Mouse (Mus musculus): ENCODE data around the gene Gm7073.

Gene Gm7073

DNA sequence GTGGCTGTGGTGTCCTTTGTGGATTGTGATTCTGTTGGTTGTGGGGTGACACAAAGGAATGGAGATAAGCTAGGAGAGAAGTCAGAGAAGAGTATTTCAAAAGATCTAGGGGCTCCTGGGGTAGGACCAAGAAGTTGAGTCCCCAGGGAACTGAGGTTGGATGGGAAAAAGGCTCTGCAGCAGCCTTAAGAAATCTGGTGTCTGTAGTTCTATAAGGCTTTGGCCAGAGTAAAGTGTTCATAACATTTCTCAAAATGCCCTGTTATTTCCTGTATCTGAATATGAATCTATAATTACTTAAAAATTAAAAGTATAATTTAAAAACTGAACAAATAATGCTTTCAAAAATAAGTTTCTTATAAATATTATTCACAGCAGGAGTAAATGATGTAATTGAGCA lies at the start of gene Gm7073:
TSS of gene Gm7073 (minus strand) at position 101 of the 400 bp plus-strand sequence.
- DNase-seq (ENCODE audit: low spot score in 2 of 2) = no peak

DNA sequence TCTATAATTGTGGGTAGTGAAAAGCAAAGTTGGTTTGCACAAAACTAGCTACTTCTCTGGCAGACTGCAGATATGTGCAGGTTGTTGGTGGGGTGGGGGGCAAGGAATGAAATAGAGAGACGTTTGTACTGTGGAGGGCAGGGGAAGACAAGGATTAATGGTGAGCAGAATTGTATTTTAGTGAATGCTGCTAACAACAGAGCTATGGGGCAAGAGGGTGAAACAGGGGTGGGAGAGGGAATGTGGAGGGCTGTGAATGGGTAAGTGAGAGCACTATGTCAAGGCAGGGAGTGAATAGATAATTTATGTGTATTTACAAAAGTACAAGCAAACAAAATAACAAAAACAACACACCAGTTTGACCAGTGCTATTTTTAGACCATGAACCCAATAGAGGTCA lies 31.5 kb upstream of the Gm7073 start:
- DNase-seq (ENCODE audit: low spot score in 2 of 2) = no peak

DNA sequence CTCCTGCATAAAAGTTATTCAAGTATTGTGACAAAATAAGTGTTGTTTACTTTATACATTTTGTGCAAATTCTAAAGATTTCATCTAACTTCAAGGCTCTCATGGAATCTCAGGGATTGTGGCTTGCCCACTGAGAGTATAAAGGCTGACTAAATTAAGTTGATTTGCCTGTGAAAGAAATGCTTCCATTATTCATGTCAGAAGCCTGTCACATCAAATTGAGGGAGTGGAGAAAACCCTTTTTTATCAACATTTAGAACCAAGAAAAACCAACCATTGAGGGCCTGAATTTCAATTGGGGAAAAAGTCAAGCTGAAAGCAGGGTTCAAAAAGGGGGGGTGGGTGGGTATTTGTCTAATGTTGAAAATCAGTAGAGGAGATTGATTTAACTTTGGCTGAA lies 30.0 kb upstream of the Gm7073 start:
- DNase-seq (ENCODE audit: low spot score in 2 of 2) = no peak

DNA sequence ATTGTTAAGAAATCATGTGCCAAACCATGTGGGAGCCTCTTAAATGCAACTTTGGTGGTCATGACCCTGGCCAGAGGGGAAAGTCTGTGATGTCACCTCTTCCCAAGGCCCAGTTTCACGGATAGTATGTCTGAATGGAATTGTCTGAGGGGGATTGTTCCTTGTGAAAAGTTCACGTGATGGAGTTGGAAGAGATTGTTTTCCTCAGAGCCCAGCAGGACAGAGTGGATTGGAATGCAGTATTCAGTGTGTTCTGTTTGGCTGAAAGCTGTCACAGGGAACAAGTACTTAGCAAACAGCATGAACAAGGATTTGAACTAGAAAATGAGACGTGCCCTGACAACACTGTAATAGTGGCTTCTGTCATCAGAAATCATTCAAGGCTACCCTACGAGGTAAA lies 16.2 kb upstream of the Gm7073 start:
- DNase-seq (ENCODE audit: low spot score in 2 of 2) = no peak

DNA sequence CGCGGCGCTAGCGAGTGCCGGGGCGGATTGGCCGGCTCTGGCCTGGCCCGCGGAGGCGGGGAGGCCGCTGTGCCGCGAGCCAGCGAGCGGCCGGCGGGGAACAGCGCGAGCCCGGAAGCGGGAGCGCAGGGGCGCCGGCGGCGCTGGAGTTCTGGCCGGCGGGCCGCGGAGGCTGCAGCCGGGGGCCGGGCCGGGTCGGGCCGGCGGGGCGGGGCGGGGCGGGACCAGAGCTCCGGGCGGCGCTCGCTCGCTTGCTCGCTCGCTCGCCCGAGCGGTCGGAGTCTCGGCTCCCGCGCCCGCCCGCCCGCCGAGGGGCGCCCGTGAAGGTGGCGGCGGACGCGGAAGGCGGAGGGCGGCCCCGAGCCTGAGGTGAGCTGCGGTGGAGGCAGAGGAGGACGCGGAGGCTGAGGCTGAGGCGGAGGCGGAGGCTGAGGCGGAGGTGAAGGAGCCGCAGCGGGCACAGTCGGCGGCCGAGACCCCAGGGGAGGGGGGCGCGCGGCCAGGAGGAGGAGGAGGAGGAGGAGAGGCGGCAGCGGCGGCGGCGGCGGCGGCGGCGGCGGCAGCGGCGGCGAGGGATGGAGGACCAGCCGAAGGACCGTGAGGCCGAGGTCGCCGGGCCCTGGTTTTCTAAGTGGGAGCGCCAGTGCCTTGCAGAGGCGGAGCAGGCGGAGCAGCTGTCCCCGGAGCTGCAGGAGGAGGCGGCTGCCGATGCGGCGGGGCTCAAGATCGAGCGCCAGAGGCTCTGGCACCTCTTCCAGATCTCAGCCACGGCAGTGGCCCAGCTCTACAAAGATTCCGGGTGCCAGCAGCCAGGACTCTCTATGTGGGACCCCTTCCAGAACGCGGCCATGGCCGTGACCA lies 8.6 kb upstream of the Gm7073 start:
- peak in 1 of 2 experiments; percentile 6 for DNase-seq (ENCODE audit: low spot score in 2 of 2)

DNA sequence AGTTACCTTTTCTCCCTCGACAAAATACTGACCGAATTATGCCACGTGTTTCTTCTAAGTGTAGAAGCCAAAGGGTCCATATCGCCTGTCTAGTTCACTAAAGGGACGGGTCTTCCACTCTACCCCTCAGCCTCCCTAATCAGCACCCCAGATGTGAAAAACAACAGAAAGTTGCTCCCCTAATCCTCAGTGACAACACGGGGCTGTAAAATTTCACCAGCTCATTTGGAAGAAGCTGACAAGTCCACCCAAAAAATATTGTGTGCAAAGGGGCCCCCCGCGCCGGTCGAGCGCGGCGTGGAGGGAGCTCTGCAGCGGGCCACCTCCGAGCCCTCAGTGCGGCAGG lies 8.0 kb upstream of the Gm7073 start:
- DNase-seq (ENCODE audit: low spot score in 2 of 2) = no peak

DNA sequence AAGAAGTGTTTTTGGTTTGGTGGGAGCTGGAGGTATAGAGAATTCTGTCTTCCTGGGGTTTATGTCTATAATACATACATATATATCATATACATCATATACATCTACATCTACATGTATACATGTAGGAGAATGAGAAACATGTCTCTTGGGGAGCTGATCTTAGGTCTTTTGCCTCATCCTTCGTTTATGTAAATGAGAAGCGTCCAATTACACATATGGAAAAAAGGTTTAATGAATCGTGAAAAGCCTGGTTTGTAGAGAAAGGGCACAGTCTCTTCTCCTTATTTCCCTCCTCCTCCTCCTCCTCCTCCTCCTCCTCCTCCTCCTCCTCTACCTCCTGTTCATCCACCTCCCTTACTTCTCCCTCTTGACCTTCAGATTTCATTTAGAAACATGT lies 6.9 kb upstream of the Gm7073 start:
- DNase-seq (ENCODE audit: low spot score in 2 of 2) = no peak

DNA sequence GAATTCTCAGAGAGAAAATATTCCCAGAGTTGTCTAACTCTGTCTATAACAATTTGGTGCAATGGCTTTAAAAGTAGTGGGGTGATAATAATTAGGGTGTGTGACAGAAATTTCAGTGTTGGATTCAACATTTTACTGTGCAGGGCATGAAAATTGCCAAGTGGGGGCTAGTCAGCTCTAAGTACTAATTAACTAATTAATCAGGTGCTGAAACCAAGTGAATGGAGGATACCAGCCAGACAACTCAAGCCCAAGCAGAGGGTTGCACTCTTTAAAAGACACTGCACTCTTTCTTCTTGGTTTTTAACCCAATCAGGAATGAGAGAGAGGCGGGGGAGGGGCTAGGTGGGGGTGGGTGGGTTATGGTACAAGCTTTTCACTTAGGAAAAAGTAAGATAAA lies 6.4 kb upstream of the Gm7073 start:
- no peak for DNase-seq (ENCODE audit: low spot score in 2 of 2)

DNA sequence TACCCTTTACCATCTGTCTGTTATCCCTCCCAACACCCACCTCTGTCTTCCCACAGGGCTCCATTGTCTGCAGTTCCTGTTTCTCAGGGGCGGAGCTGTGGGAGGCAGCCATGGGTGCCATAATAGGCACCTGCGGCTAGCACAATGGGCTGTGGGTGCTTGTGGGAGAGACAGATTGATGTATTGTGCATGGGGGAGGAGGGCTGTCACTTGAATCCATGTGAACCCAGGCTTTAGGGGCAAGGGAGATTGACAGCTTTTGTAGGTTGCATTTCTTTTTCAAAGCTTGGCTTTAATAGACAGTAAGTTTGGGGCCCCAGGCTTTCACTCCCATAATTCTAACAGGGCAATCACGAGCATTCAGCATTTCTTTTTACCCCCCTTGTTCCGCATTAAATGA lies 5.0 kb upstream of the Gm7073 start:
- DNase-seq (ENCODE audit: low spot score in 2 of 2) = no peak

DNA sequence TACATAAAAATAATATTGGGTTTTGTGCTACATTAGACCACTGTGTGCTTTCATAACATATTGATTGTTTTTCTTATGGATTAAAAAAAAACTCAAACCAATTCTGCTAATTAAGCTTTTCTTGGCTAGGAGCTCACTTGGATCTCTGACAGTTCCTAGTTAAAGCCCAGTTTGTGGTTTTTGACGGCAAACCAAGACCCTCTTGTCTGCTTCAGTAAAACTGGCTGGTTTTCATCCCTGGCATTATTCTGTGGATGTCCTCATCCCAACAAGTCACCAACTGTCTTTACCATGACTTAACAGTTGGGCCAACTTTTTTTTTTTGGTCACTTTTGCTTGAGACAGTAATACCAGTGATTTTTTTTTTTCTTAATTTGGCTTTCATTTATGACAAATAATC lies 3.9 kb upstream of the Gm7073 start:
- no peak for DNase-seq (ENCODE audit: low spot score in 2 of 2)

DNA sequence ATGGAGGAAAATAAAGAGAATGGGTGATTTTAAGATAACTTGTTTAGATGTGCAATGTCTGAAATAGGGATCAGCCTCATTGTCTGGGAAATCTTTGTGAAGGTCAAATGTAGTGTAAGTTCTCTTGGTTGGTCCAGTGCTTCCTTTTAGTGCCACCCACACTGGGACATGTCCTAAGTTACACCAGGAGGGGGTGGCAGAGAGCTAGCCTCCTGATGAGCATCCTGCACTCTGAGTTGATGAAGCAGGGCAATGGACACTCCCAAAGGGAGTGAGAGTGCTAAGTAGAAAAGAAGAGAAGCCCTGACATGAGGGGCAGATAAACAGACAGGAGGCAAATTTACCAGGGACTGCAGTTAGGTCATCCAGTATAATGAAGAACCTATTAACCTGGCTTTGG lies 35.1 kb downstream of the Gm7073 start:
- DNase-seq (ENCODE audit: low spot score in 2 of 2) = peak in 1 of 2 experiments; percentile 12

DNA sequence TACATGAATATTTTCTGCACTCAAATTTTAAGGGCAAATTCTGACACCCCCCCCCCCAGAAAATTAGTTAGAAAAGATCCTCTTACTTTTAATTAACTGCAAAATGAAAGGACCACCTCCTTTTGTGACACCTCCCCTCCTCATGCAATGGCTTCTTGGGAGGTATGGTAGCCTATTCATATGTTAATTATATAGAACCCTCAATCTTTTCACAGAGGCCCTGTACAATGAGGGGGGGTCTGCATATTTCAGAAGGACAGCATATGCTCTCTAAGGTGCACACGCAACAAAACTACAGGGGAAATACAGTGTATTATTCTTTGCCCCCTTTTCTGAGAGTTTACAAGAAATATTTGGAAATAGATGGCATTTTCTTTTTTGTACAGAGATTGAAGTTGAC lies 41.3 kb downstream of the Gm7073 start:
- DNase-seq (ENCODE audit: low spot score in 2 of 2) = no peak

DNA sequence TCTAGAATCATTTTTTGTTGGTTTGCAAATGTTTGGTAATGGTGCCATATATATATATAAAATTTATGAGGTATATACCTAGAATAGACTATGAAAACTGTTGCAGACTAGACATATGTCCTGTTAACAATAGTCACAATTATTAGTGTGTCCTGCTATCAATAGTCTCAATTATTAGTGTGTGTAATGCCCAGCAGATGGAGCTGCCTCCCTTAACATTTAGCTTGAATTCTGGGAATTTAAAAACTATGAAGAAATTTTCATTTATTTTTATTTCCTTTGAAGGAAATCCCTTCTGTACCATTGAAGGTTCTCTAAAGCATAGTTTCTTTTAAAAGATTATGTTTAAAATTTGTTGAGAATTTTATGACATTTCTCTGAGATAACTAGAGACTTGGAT lies 43.7 kb downstream of the Gm7073 start:
- no peak for DNase-seq (ENCODE audit: low spot score in 2 of 2)

DNA sequence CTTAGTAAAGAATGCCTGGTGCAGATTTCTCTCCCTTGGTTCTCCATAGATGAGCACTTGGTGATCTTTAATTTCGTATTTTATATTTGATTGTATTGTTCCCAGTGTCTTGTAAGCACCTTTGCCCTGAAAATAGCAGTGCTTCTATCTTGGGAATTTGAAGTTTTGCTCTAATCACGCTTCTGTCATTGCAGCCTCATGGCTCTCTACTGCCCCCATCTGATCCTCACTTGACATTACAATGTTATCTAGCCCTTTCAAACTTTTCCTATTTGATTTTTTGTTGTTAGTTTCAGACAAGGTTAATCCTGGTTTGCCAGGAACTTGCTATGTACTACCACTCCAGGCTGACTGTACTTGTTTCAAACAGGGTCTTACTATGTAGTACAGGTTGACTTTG lies 75.3 kb downstream of the Gm7073 start:
- no peak for DNase-seq (ENCODE audit: low spot score in 2 of 2)

DNA sequence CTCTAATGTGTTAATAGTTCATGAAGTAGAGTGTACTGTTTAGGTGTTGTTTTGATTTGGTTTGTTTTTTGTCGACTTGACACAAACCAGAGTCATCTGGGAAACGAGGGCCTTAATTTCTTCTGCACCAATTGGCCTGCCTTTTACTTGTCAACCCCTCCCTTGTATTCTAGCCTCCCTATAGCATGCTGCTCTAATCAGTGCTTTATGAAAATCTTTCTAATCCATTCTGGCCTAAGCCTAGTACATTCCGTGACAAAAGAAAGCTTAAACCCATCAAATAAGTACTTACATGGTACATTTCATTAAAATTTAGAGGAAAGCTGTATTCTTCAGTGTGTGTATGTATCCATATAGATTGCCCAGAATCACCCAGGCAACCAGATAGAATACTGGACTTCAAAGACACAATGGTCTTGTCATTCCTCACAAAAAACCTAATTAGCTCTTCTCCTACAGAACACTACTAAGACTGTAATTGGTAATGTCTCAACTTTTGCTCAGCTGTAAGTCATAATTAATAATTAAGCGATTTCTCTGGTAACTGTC lies 124.4 kb downstream of the Gm7073 start:
- DNase-seq (ENCODE audit: low spot score in 2 of 2) = no peak

DNA sequence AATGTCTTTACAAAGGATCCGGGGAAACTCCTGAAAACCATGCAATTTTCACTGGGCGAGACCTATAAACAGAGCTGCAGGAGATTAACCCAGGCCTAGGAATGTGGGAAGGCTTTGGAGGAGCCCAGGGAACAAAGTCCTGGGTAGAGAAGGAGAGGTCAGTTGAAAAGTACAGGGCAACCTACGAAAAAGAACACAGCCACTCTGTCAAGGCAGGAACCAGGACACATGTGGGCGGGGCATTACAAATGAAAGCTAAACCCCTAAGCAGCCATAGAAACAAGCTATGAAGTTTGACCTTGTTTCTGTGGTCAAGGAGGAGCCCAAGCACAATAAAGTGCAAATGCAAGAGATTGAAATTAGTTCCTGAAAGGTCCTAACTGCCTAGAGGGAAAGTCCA lies 133.4 kb downstream of the Gm7073 start:
- no peak for DNase-seq (ENCODE audit: low spot score in 2 of 2)

DNA sequence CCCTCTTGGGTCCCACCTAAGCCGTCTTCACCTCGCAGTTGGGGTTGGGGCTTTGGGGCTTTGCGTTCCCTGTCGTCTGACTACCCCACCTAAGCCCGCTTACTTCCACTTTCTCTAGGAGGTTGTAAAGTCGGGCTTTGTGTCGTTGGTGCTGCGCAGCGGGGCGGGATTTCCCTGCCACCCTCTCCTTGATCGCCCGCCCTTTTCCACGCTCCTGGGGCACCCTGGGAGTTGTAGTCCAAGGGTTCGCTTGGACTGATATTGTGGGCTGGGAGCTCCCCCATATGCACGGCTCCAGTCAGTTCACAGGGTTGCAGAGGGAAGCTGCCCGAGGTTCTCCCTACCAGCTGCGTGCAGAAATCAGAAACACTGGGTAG lies 134.4 kb downstream of the Gm7073 start:
- peak; percentile 72 to 87 for DNase-seq (ENCODE audit: low spot score in 2 of 2)

DNA sequence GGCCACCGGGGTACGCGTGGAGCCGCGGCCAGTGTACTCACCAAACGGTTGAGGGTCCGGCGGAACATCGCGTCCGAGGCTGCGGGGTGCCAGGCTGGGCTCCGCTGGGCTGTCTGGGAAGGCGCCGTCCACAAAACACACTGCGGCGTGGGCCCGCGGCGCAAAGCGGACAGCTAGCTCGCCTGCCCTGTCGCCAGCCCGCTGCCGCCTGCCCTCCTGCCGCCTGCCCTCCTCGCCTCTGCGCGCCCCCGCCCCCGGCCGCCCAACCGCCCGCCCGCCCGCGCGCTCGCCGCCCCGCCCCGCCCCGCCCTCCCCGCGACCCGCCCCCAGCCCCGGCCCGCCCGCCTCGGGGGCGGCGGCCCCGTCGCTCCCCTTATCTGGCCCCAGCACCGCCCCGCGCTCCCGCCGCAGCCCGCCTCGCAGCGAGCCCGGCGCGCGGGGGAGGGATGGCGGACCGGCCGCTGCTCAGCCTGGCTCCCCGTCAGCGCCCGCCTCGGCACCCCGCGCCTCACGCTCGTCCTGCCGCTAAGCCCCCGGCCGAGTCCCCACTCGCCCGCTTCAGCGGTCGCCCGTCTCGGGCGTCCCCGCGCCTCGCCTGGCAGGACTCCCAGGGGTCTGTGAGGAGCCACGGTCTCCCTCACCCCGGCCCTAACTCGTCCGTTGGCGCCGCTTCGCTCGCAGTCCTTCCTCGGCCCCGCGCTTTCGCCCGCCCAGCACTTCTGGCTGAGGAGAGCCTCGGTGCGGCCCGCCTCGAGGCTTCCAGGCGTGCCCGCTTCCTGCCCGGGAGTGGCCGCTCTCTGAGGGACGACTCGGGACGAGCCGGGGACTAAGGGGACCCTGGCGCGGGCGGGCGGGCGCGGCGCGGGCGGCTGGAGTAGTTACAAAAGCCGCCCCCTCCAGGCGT lies 135.0 kb downstream of the Gm7073 start:
- DNase-seq (ENCODE audit: low spot score in 2 of 2) = peak in 1 of 2 experiments; percentile 5

DNA sequence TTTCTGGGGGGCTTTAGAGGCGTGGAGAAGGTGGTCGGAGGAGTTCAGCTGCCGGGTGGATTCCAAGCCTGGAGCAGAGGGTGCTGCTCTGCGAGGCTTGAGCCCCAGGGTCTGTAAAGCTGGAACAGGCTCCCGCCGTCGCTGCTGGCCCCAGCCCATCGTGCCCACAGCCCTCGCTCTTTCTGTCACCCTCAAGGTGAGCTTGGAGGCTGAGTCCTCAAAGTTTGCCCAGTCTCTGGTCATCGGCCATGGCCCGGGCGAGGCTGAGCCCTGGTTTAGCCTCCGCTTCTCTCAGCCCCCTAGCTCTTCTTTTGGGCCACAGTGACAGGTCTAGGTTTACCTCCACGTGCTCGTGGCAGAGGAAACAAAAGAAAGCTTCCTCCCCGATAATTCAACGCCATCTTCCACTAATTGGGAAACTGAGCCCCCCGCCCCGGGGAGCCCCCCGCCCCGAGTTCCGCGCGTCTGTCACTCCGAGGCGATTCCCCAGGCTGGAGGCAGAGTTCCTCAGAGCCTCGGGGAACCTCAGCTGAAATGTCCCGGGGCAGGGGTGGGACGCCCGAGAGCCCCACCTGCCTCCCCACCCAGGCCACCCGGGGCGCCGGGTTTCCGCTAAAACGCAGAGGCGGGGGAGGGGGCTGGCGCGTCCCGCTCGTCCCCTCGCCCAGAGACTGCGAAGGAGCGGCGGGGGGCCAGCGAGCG lies 135.8 kb downstream of the Gm7073 start:
- no peak for DNase-seq (ENCODE audit: low spot score in 2 of 2)

DNA sequence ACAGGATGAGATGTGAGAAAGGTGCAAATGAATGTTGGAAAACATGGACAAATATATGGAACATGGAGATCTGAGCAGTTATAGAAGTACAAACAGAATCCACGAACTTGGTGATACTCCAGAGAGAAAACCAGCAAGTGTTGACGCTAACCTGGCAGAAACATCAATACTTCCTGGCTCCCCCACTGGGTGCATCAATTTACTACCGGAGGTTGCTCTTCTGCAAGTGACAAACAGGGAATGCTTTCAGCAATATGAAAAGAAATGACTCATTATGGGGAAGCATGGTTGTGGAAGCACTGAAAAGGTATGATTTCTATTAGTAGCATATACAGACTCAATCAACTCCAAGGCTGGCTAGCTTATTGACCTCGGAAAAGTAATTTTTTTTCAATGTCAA lies 144.8 kb downstream of the Gm7073 start:
- no peak for DNase-seq (ENCODE audit: low spot score in 2 of 2)

DNA sequence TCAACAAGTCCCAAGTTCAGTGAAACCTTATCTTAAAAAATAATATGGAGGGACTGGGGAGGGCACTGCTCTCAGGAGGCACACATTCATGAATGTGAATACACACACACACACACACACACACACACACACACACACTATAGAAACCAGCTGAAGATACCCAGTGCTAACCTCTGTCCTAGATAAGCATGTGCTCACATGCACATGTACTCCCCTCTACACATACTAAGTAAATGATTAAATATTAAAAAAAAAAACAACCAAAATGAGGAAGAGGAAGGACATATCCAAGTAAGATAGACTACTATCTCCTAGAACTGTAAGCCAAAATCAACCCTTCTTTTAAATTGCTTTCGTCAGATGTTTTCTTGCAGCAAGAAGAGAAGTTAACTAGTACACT lies 152.2 kb downstream of the Gm7073 start:
- no peak for DNase-seq (ENCODE audit: low spot score in 2 of 2)

Measured in left cerebral cortex, adult 9 months (tissue).